Mouse (Mus musculus) R1 (cell line): ENCODE data around the gene Steap4.
"Not testable (repeated sequence)": the region's sequence is repeated elsewhere in the genome, so short reads cannot be mapped to it uniquely, and the experiment has no call there.

ENCODE experiments used
- DNase-seq: peaks from one replicate; pipeline ENCODE4 v3.0.0-alpha.2; 2018; ENCODE audit warnings: low read depth, low spot score

Steap4 gene

GRCm38 (mm10) chr5:7960176-7960575 lies at the start of gene Steap4:
TSS of gene Steap4 (plus strand) at chr5:7960457.
- DNase-seq, result peak; percentile 70

DNA sequence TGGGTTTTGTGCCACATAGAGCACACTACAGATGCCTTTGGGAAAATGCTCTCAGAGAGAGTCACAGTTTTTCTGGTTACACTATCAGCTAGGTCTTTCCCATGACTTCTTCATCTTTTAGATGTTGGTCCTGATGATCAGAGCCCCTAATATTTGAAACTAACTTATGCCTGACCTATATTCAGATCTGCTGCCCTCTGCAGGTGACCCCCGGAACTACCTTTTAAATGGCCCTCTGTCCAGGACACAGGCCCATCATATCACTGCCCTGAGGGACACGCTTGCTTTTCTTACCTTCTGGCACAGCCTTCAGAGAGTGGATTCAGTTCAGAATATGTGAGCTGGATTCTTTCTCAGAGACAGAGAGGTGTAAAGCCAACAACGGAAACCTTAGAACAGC lies 48.3 kb upstream of the Steap4 start:
- no peak for DNase-seq

- no peak for DNase-seq
These were observed 42.6 kb upstream of the Steap4 start for GRCm38 (mm10) chr5:7917501-7918295.

- DNase-seq, result no peak
These were observed 42.0 kb upstream of the Steap4 start for GRCm38 (mm10) chr5:7918296-7918579.

DNA sequence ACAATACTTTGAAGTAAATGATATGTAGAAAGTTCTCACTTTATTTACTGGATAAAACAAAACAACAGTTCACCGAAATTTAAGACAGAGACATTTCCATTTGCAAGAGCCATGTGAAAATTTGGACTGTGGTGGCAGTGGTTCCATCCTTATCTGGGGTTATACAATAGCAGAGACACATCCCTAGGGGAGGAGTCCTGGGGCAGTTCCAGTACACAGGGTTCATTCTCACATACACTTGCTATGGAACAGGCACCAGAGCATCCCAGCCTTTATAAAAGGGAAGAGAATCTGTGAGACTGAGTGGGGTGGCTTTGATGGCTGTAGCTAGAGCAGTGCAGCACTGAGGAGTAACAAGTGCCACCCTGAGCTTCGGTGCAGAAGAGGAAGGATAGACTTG lies 40.6 kb upstream of the Steap4 start:
- no peak for DNase-seq

- no peak for DNase-seq
These were observed 37.5 kb upstream of the Steap4 start for GRCm38 (mm10) chr5:7922751-7923150.

- DNase-seq, result no peak
These were observed 36.6 kb upstream of the Steap4 start for GRCm38 (mm10) chr5:7923666-7924065.

DNA sequence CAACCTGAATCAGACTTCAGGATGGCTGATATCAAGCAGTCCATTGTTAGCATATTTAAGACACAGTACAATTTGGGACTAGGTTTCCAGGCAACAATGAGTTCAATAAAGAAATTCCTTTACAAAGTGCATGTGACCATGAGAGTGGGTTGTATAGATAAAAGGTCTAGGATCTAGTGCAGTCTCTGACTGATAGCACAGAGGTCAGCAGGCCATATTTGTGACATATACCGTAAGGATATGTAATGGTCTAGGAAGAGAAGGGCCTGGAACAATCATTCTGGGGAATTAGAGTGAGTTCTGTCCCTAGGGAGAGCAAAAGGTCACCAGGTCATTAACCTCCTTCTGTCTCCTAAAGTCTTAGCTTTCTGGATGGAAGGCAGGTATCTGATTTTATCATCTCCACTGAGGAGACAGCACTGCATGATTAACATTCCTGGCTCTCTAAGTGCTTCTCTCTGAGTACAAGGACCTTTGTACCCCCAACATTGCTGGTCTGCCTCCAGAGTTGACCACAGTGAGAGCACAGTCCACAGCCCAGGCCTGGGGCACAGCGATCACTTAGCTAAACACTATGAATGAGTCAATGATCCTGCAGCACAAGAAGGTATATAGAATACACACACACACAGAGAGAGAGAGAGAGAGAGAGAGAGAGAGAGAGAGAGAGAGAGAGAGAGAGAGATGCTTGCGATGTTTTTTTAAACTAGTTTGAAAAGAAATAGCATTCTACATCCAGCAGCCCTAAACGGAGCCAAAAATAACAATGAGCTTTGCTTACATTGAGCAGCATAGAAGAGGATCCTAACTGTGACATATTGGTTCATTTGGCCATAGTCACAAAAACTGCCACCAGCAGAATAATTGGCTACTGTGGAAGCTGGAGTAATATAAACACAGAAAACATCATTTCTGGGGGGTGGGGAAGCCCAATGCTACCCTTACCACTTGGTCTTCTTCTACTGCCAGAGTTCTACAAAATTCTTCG lies 27.7 kb upstream of the Steap4 start:
- DNase-seq, result no peak

DNA sequence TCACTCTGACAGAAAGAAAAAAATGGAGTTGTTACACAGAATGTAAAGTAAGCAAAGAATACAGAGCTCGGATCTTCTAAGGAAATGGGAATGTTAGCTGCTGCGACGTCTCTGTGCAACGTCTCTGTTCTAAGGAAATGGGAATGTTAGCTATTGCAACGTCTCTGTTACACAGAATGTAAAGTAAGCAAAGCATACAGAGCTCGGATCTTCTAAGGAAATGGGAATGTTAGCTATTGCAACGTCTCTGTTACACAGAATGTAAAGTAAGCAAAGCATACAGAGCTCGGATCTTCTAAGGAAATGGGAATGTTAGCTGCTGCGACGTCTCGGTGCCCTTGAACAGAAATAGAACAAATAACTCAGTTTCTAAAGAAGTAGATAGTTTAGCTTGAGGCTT lies 26.8 kb upstream of the Steap4 start:
- not testable (repeated sequence) for DNase-seq

DNA sequence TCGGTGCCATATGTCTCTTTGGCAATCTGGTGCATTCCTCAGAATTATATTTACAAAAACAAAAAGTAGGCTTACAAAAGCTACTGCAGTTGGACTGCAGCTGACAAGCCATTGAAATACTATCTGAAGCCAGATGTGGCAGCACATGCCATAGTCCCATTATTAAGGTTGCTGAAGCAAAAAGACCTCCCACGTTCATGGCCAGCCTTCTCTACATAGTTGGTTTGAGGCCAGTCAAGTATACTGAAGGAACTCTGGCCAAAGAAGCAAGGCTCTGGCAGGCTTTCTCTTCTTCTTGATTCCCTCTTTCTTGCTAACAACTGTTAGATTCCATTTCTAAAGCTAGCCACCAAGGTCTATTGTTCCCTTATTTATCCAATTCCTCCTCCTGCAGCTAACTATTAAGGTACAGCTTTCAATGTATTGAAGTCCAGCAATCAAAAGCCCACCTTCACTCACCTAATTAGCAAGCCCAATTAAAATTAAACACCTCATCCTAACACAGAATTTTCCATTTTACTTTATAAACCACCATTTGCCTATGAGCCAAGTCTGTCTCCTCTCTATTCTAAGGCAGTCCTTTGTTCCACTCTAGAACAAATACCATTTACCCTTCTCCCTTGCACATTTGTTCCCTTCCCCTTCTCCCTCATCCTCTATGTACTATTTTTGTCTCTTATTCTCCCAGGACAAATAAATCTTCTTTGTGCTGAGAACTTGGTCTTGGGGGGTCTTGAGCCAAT lies 26.2 kb upstream of the Steap4 start:
- DNase-seq, result no peak

- DNase-seq, result no peak
These were observed 5.4 kb upstream of the Steap4 start for GRCm38 (mm10) chr5:7954838-7955237.

GRCm38 (mm10) chr5:7955371-7955966 lies 4.8 kb upstream of the Steap4 start:
- no peak for DNase-seq

GRCm38 (mm10) chr5:7958061-7958460 lies 2.2 kb upstream of the Steap4 start:
- DNase-seq, result no peak

GRCm38 (mm10) chr5:7959286-7959685 lies 971 bp upstream of the Steap4 start:
- DNase-seq, result no peak

DNA sequence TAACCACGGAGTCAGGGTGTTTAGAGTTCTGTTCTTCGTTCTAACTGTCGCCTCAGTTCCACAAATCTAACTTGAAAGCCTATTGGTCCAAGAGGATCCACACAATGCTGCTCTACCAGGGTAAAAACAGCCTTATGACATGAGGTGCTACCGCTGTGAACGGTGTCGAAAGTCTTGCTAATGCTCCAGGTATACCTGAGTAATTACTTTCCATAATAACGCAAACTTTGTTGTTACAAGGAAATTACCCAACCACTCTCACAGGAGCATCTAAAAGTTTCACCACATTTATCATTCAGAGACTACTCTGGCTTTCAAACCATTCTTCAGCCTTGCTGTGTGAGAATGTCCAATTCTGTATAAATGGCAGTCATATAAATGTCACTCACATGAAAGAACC lies 856 bp downstream of the Steap4 start:
- no peak for DNase-seq

GRCm38 (mm10) chr5:7965281-7965680 lies 5.0 kb downstream of the Steap4 start:
- DNase-seq, result peak; percentile 41

DNA sequence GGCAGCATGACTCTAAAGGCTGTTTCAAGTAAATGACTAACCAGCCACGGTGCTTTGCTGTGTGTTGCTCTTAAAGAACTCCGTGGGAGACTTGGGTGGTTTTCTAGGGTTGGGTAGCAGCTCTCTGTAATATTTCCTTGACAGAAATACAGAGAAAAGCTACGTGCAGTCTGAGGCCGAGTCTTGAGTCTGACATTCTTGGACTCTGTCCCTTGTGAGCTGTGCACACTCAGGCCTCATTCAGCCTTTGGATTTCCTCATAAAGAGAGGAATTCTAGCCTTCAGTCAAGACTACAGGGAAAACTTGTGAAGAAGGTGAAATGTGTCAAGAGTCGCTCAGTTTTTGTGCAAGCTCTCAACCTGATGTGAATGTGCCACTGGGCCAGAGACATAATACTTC lies 7.9 kb downstream of the Steap4 start:
- no peak for DNase-seq

DNA sequence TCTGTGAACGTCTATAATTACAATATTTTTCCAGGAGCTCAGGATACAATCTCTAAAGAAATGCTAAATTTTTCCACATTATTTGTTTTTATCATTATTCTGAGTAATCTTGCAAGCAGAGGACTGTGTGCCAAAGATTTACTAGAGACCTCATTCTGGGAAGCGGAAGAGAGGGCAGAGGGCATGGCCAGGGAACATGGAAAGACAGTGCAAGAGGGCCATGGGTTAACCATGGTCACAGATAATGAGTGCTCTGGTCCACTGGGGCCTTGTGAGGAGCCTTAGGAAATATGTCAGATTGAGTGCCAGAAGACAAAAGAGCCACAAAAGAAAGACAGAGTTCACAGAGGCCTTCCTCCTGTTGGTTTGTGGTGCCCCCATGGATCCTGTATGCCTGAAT lies 12.0 kb downstream of the Steap4 start:
- DNase-seq, result no peak

- DNase-seq, result no peak
These were observed 14.4 kb downstream of the Steap4 start for GRCm38 (mm10) chr5:7974522-7975197.

GRCm38 (mm10) chr5:7980586-7980985 lies 20.3 kb downstream of the Steap4 start:
- no peak for DNase-seq

GRCm38 (mm10) chr5:7987962-7988361 lies 27.7 kb downstream of the Steap4 start:
- no peak for DNase-seq
